Mouse (Mus musculus) cortical plate, adult 2 months (tissue): ENCODE results near the gene St3gal5.

ENCODE experiments used
- CTCF ChIP-seq: fragments of 200-500 bp; IDR thresholded peaks from 2 replicates; pipeline ENCODE4 v1.5.1; 2011; ENCODE audit warnings: mild to moderate bottlenecking, control low read depth, low read length; ENCODE audit not compliant: insufficient read depth; ENCODE audit errors: extremely low read depth
- POLR2A ChIP-seq: fragments of 200-500 bp; IDR thresholded peaks from 2 replicates; pipeline ENCODE4 v1.6.1; 2011; ENCODE audit warnings: mild to moderate bottlenecking, low read length, control low read depth; ENCODE audit not compliant: insufficient read depth; ENCODE audit errors: extremely low read depth

DNA sequence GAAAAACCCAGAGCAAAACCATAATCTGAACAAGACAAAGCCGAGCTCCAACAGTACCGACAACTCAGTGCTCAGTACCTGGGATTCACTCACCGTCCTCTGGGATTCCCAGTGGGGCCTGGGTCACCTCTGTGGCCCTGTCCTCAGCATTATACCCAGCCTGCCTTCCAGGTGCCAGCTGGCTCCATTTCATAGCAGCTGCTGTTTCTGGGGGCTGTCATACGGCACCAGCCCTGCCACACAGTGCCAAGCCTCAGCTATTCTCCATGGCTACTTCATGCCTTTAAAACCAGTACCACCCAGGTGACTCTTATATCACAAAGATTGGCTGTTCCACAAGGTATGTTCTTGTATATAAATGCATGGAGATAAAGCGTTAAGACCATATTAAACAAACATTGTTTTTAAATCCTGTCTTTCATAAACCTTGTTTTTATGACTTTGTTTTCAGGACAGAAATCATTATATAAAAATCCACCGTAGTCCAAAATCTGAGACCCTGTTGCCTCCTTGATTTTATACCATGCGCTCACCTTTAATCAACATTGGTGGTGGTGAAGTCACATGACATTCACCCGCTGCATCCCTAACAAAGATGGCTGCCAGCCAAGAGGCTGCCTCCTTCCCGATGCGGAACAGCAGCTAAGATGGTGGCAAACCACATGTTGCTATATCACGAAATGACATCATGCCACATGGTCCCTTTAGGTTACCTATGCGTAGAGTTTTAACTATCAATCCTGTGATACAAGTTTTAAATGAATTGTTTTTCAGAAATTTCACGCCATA, 27.1 kb downstream of the St3gal5 start:
- TF ChIP-seq CTCF = no peak
- TF ChIP-seq POLR2A = no peak
